Mouse (Mus musculus) forebrain, embryonic 14.5 days (tissue): Measurements from ENCODE around the gene Scube2. TPM values are rescaled to one million over a fixed set of nuclear protein-coding genes. Genes with fewer than 3 reads are reported as not detected.

Source experiments
- ATAC-seq: fragments of 200-750 bp; cut with Nextera tagmentation; 2 replicates; pipeline ENCODE4 v1.8.0; 2017; ENCODE audit warnings: mild to moderate bottlenecking, moderate library complexity
- DNase-seq: peaks from one replicate; pipeline ENCODE4 v3.0.0-alpha.2; 2015; ENCODE audit warnings: low spot score
- H3K27ac ChIP-seq: fragments of 300-500 bp; sonication (generic); 2 replicates; pipeline ENCODE4 v1.5.1; 2014; ENCODE audit warnings: low read depth, mild to moderate bottlenecking, control low read depth, low read length, moderate library complexity
- H3K27me3 ChIP-seq: fragments of 300-500 bp; sonication (generic); replicated peaks from 2 replicates; pipeline ENCODE4 v1.6.1; 2014; ENCODE audit warnings: low read length, control low read depth, mixed read lengths; ENCODE audit not compliant: control insufficient read depth, insufficient read depth
- H3K36me3 ChIP-seq: fragments of 300-500 bp; sonication (generic); 2 replicates; pipeline ENCODE4 v1.6.1; 2014; ENCODE audit warnings: low read length, control low read depth; ENCODE audit not compliant: control insufficient read depth, insufficient read depth
- H3K4me1 ChIP-seq: fragments of 300-500 bp; sonication (generic); 2 replicates; pipeline ENCODE4 v1.6.1; 2014; ENCODE audit warnings: antibody characterized with exemption, low read length, control low read depth; ENCODE audit not compliant: control insufficient read depth, insufficient read depth
- H3K4me2 ChIP-seq: fragments of 300-500 bp; sonication (generic); 2 replicates; pipeline ENCODE4 v1.6.1; 2014; ENCODE audit warnings: mild to moderate bottlenecking, control low read depth, low read length
- H3K4me3 ChIP-seq: fragments of 300-500 bp; sonication (generic); 2 replicates; pipeline ENCODE4 v1.5.1; 2014; ENCODE audit warnings: low read depth, low read length, control low read depth
- H3K9ac ChIP-seq: fragments of 300-500 bp; sonication (generic); 2 replicates; pipeline ENCODE4 v1.6.1; 2014; ENCODE audit warnings: mild to moderate bottlenecking, low read length, control low read depth, moderate library complexity
- H3K9me3 ChIP-seq: fragments of 300-500 bp; sonication (generic); replicated peaks from 2 replicates; pipeline ENCODE4 v1.6.1; 2016; ENCODE audit warnings: low read length, control low read depth, mixed read lengths; ENCODE audit not compliant: control insufficient read depth
- WGBS: fragments of 180-500 bp; shearing (Covaris S2); extraction: QIAGEN DNeasy Blood & Tissue Kit; methylation state at CpG from one replicate; pipeline ENCODE4 v1.1.7; 2014; 5-methylcytosine and 5-hydroxymethylcytosine counted together
- polyA plus RNA-seq: library from polyadenylated mRNA; unstranded; fragments of >200 nt; fragmentation: Nextera tagmentation; extraction: Ambion mirVana; gene quantifications from 2 replicates; pipeline ENCODE4 v1.2.1, GENCODE M21; 2014

Scube2 gene
- 0.38 and 0.89 TPM in 2 replicates for polyA plus RNA-seq

GRCm38 (mm10) chr7:109865370-109866229 lies at the start of gene Scube2:
TSS of gene Scube2 (minus strand) at chr7:109865679.
- 2% methylated on average over 27 of the region's 69 CpGs for WGBS
- peaks cover 3% of the 10 kb centered on the region; the same call in 1 of the 2 replicates for H3K4me1 ChIP-seq
- no peaks in the 10 kb centered on the region for H3K36me3 ChIP-seq
- ATAC-seq = peak; percentile 74
- H3K27ac ChIP-seq = no peak within 1 kb of the TSS
- H3K27me3 ChIP-seq = peaks cover 14% of the 10 kb centered on the region
- DNase-seq = peak; percentile 40
- no peaks in the 10 kb centered on the region for H3K9me3 ChIP-seq
- H3K9ac ChIP-seq = peak within 1 kb of the TSS; percentile 67
- H3K4me3 ChIP-seq = peak within 1 kb of the TSS; percentile 52
- peak within 1 kb of the TSS; percentile 97 for H3K4me2 ChIP-seq

GRCm38 (mm10) chr7:109906165-109906564 lies 40.7 kb upstream of the Scube2 start:
- H3K4me1 ChIP-seq = no peaks in the 10 kb centered on the region
- H3K27me3 ChIP-seq = no peaks in the 10 kb centered on the region
- ATAC-seq (no peak), DNase-seq (no peak)
- 96% methylated on average over 2 of the region's 2 CpGs for WGBS
- no peak overlapping the region for H3K4me2 ChIP-seq
- no peak overlapping the region for H3K27ac ChIP-seq
- no peaks in the 10 kb centered on the region for H3K9me3 ChIP-seq
- peaks cover 88% of the 10 kb centered on the region for H3K36me3 ChIP-seq
- H3K4me3 ChIP-seq = no peak overlapping the region
- H3K9ac ChIP-seq = no peak overlapping the region

- Histone ChIP-seq H3K9me3 (no peaks in the 10 kb centered on the region), H3K9ac (no peak overlapping the region), H3K4me3 (no peak overlapping the region), H3K4me2 (no peak overlapping the region), H3K4me1 (no peaks in the 10 kb centered on the region), H3K27me3 (no peaks in the 10 kb centered on the region), H3K27ac (no peak overlapping the region), H3K36me3 (peaks cover 99% of the 10 kb centered on the region)
- ATAC-seq (no peak), DNase-seq (no peak)
- 93% methylated on average over 9 of the region's 9 CpGs for WGBS
Measured at GRCm38 (mm10) chr7:109900921-109901320, 35.4 kb upstream of the Scube2 start.

GRCm38 (mm10) chr7:109898911-109899310 lies 33.4 kb upstream of the Scube2 start:
- Histone ChIP-seq H3K27ac (no peak overlapping the region), H3K4me2 (no peak overlapping the region), H3K9me3 (no peaks in the 10 kb centered on the region), H3K9ac (no peak overlapping the region), H3K36me3 (peaks cover 99% of the 10 kb centered on the region), H3K4me3 (no peak overlapping the region), H3K27me3 (no peaks in the 10 kb centered on the region), H3K4me1 (no peaks in the 10 kb centered on the region)
- no peak for ATAC-seq
- no peak for DNase-seq

- Histone ChIP-seq H3K27me3 (no peaks in the 10 kb centered on the region), H3K27ac (no peak overlapping the region), H3K36me3 (peaks cover 64% of the 10 kb centered on the region), H3K4me1 (no peaks in the 10 kb centered on the region), H3K9me3 (no peaks in the 10 kb centered on the region), H3K4me3 (no peak overlapping the region), H3K4me2 (no peak overlapping the region), H3K9ac (no peak overlapping the region)
- ATAC-seq (peak; percentile 58), DNase-seq (peak; percentile 76)
- WGBS = 35% methylated on average over 3 of the region's 3 CpGs
Measured at GRCm38 (mm10) chr7:109892530-109892929, 27.1 kb upstream of the Scube2 start.

GRCm38 (mm10) chr7:109891786-109892185 lies 26.3 kb upstream of the Scube2 start:
- H3K27ac ChIP-seq = no peak overlapping the region
- 95% methylated on average over 4 of the region's 4 CpGs for WGBS
- peaks cover 57% of the 10 kb centered on the region for H3K36me3 ChIP-seq
- no peak overlapping the region for H3K4me3 ChIP-seq
- no peak for ATAC-seq
- no peaks in the 10 kb centered on the region for H3K9me3 ChIP-seq
- no peaks in the 10 kb centered on the region for H3K27me3 ChIP-seq
- H3K9ac ChIP-seq = no peak overlapping the region
- no peak for DNase-seq
- H3K4me2 ChIP-seq = no peak overlapping the region
- H3K4me1 ChIP-seq = no peaks in the 10 kb centered on the region

- H3K36me3 ChIP-seq = peaks cover 45% of the 10 kb centered on the region
- no peak overlapping the region for H3K9ac ChIP-seq
- no peaks in the 10 kb centered on the region for H3K4me1 ChIP-seq
- ATAC-seq = no peak
- H3K27me3 ChIP-seq = no peaks in the 10 kb centered on the region
- H3K27ac ChIP-seq = no peak overlapping the region
- WGBS = 97% methylated on average over 2 of the region's 2 CpGs
- H3K4me3 ChIP-seq = no peak overlapping the region
- H3K4me2 ChIP-seq = no peak overlapping the region
- H3K9me3 ChIP-seq = no peaks in the 10 kb centered on the region
- no peak for DNase-seq
Measured at GRCm38 (mm10) chr7:109890256-109890655, 24.8 kb upstream of the Scube2 start.

- H3K4me2 ChIP-seq = no peak overlapping the region
- no peaks in the 10 kb centered on the region for H3K27me3 ChIP-seq
- WGBS = 81% methylated on average over 5 of the region's 5 CpGs
- ATAC-seq = no peak
- H3K36me3 ChIP-seq = peaks cover 35% of the 10 kb centered on the region
- DNase-seq = no peak
- no peaks in the 10 kb centered on the region for H3K4me1 ChIP-seq
- no peak overlapping the region for H3K9ac ChIP-seq
- no peak overlapping the region for H3K27ac ChIP-seq
- H3K9me3 ChIP-seq = no peaks in the 10 kb centered on the region
- no peak overlapping the region for H3K4me3 ChIP-seq
Measured at GRCm38 (mm10) chr7:109889300-109889699, 23.8 kb upstream of the Scube2 start.

GRCm38 (mm10) chr7:109886249-109886648 lies 20.8 kb upstream of the Scube2 start:
- H3K4me3 ChIP-seq = no peak overlapping the region
- WGBS = 92% methylated on average over 1 of the region's 1 CpGs
- peaks cover 15% of the 10 kb centered on the region; the same call in 1 of the 2 replicates for H3K36me3 ChIP-seq
- H3K4me2 ChIP-seq = no peak overlapping the region
- H3K27ac ChIP-seq = no peak overlapping the region
- ATAC-seq (no peak), DNase-seq (no peak)
- H3K9me3 ChIP-seq = no peaks in the 10 kb centered on the region
- H3K27me3 ChIP-seq = no peaks in the 10 kb centered on the region
- no peaks in the 10 kb centered on the region for H3K4me1 ChIP-seq
- H3K9ac ChIP-seq = no peak overlapping the region
